In genomic region chr6:117916205-117916736, GRCm38 (mm10) we compare ENCODE assay signal across 8 mouse cellular contexts. TPM values are rescaled to one million over a fixed set of nuclear protein-coding genes. Genes with fewer than 3 reads are reported as not detected.
A peak's percentile ranks its signal among the peaks of the same experiment; 100 is the strongest.
DNase-seq lines count a peak whose midpoint lies in the region; ATAC-seq and TF ChIP-seq lines count a peak whose summit lies in the region.

No protein-coding gene starts in this region.

- H3K9ac ChIP-seq in lung, embryonic 16.5 days (ENCODE audit: low read length), result peak overlapping the region; percentile 88
- H3K9ac ChIP-seq in embryonic facial prominence, embryonic 15.5 days, result peak overlapping the region; percentile 58
- H3K9ac ChIP-seq in limb, embryonic 12.5 days (replicated peaks), result peak overlapping the region; percentile 83

- H3K4me1 ChIP-seq in lung, embryonic 16.5 days (replicated peaks; ENCODE audit: control insufficient read depth, insufficient read depth, low read length), result peaks cover 41% of the 10 kb centered on the region
- peaks cover 32% of the 10 kb centered on the region for H3K4me1 ChIP-seq in embryonic facial prominence, embryonic 15.5 days
- peaks cover 38% of the 10 kb centered on the region for H3K4me1 ChIP-seq in limb, embryonic 12.5 days (replicated peaks)
- H3K4me1 ChIP-seq in olfactory bulb, adult 2 months (ENCODE audit: control insufficient read depth, insufficient read depth, low read length), result no peaks in the 10 kb centered on the region

- H3K27me3 ChIP-seq in lung, embryonic 16.5 days (ENCODE audit: control insufficient read depth, insufficient read depth, low read depth, low read length), result no peaks in the 10 kb centered on the region
- no peaks in the 10 kb centered on the region for H3K27me3 ChIP-seq in embryonic facial prominence, embryonic 15.5 days
- H3K27me3 ChIP-seq in limb, embryonic 12.5 days, result no peaks in the 10 kb centered on the region

- H3K4me3 ChIP-seq in lung, embryonic 16.5 days (ENCODE audit: low read length), result peak overlapping the region; percentile 78
- H3K4me3 ChIP-seq in embryonic facial prominence, embryonic 15.5 days (replicated peaks), result peak overlapping the region; percentile 72
- peak overlapping the region; percentile 68 for H3K4me3 ChIP-seq in limb, embryonic 12.5 days (replicated peaks)
- H3K4me3 ChIP-seq in olfactory bulb, adult 2 months (ENCODE audit: insufficient read depth, low read depth, low read length), result peak overlapping the region; percentile 88

- TF ChIP-seq POLR2A in olfactory bulb, adult 2 months (IDR thresholded peaks at IDR 0.05; ENCODE audit: insufficient read depth, low read depth, low read length), result no peak

- peak overlapping the region; percentile 98 for H3K27ac ChIP-seq in lung, embryonic 16.5 days (ENCODE audit: low read length)
- peak overlapping the region; percentile 97 for H3K27ac ChIP-seq in embryonic facial prominence, embryonic 15.5 days (replicated peaks)
- peak overlapping the region; percentile 97 for H3K27ac ChIP-seq in limb, embryonic 12.5 days
- 0 out of 2 replicates have a peak overlapping the region, but pooled peaks have one; percentile 79 for H3K27ac ChIP-seq in olfactory bulb, adult 2 months (ENCODE audit: insufficient read depth, low read depth, low read length)

- DNase-seq in lung, postnatal 36 days, result no peak
- DNase-seq in thymus, postnatal 36 days, result no peak
- DNase-seq in urinary bladder, adult 18-20 months (ENCODE audit: low spot score in 2 of 2), result no peak
- no peak for DNase-seq in urinary bladder, postnatal 25 days (ENCODE audit: low spot score)

- H3K9me3 ChIP-seq in lung, embryonic 16.5 days (ENCODE audit: control insufficient read depth, low read length), result no peaks in the 10 kb centered on the region
- no peaks in the 10 kb centered on the region for H3K9me3 ChIP-seq in embryonic facial prominence, embryonic 15.5 days (replicated peaks)
- no peaks in the 10 kb centered on the region for H3K9me3 ChIP-seq in limb, embryonic 12.5 days

- ATAC-seq in lung, embryonic 16.5 days (ENCODE audit: low read depth), result no peak
- no peak for ATAC-seq in embryonic facial prominence, embryonic 15.5 days (ENCODE audit: insufficient number of reproducible peaks, low FRiP score, low TSS enrichment, low read depth)
- ATAC-seq in limb, embryonic 12.5 days (ENCODE audit: insufficient number of reproducible peaks, insufficient read depth, low FRiP score, low TSS enrichment, low read depth), result no peak

- WGBS in lung, embryonic 16.5 days, result 1% methylated on average over 12 of the region's 12 CpGs
- under 1% methylated on average over 12 of the region's 12 CpGs for WGBS in embryonic facial prominence, embryonic 15.5 days
- WGBS in limb, embryonic 12.5 days, result under 1% methylated on average over 12 of the region's 12 CpGs
- WGBS in olfactory bulb, adult 2 months, result 3% methylated on average over 12 of the region's 12 CpGs

- H3K36me3 ChIP-seq in lung, embryonic 16.5 days (ENCODE audit: control insufficient read depth, insufficient read depth, low read length), result 0 out of 2 replicates have a peak, but pooled peaks cover 2% of the 10 kb centered on the region
- peaks cover 9% of the 10 kb centered on the region; the same call in 1 of the 2 replicates for H3K36me3 ChIP-seq in embryonic facial prominence, embryonic 15.5 days
- H3K36me3 ChIP-seq in limb, embryonic 12.5 days, result peaks cover 21% of the 10 kb centered on the region; the same call in 1 of the 2 replicates

- TF ChIP-seq CTCF in olfactory bulb, adult 2 months (IDR thresholded peaks at IDR 0.05; ENCODE audit: insufficient read depth, low read depth, low read length), result no peak

- peak overlapping the region; percentile 93 for H3K4me2 ChIP-seq in lung, embryonic 16.5 days (ENCODE audit: low read depth, low read length)
- peak overlapping the region; percentile 69 for H3K4me2 ChIP-seq in embryonic facial prominence, embryonic 15.5 days (replicated peaks)
- H3K4me2 ChIP-seq in limb, embryonic 12.5 days, result peak overlapping the region; percentile 93

RNA-seq across cellular contexts. Expression of gene Hnrnpf, which starts 16.1 kb away (rescaled TPM):
- 702 and 720 TPM in 2 replicates for polyA plus RNA-seq in lung, embryonic 16.5 days (2015; fragmentation: Nextera tagmentation; extraction: Ambion mirVana)
- polyA plus RNA-seq in embryonic facial prominence, embryonic 15.5 days (2015; fragmentation: Nextera tagmentation; extraction: Ambion mirVana), result 585 and 603 TPM in 2 replicates
- polyA plus RNA-seq in limb, embryonic 12.5 days (2016; fragmentation: Nextera tagmentation; extraction: Ambion mirVana), result 726 and 742 TPM in 2 replicates
- 271 and 502 TPM in 2 replicates for polyA plus RNA-seq in olfactory bulb, adult 2 months (2012; ENCODE audit: insufficient read depth, insufficient read length, low replicate concordance, missing spikeins)

RNA-seq across cellular contexts. Expression of gene Fxyd4, which starts 21.2 kb away (rescaled TPM):
- 6.1 and 6.6 TPM in 2 replicates for polyA plus RNA-seq in lung, embryonic 16.5 days (2015; fragmentation: Nextera tagmentation; extraction: Ambion mirVana)
- 3.4 and 4.4 TPM in 2 replicates for polyA plus RNA-seq in embryonic facial prominence, embryonic 15.5 days (2015; fragmentation: Nextera tagmentation; extraction: Ambion mirVana)
- 2.2 and 3.1 TPM in 2 replicates for polyA plus RNA-seq in limb, embryonic 12.5 days (2016; fragmentation: Nextera tagmentation; extraction: Ambion mirVana)
- polyA plus RNA-seq in olfactory bulb, adult 2 months (2012; ENCODE audit: insufficient read depth, insufficient read length, low replicate concordance, missing spikeins), result not detected in 2 replicates

RNA-seq across cellular contexts. Expression of gene Zfp239, which starts 54.4 kb away (rescaled TPM):
- 5.9 and 7.5 TPM in 2 replicates for polyA plus RNA-seq in lung, embryonic 16.5 days (2015; fragmentation: Nextera tagmentation; extraction: Ambion mirVana)
- polyA plus RNA-seq in embryonic facial prominence, embryonic 15.5 days (2015; fragmentation: Nextera tagmentation; extraction: Ambion mirVana), result 7.6 and 9.8 TPM in 2 replicates
- polyA plus RNA-seq in limb, embryonic 12.5 days (2016; fragmentation: Nextera tagmentation; extraction: Ambion mirVana), result 15.8 and 16.1 TPM in 2 replicates
- polyA plus RNA-seq in olfactory bulb, adult 2 months (2012; ENCODE audit: insufficient read depth, insufficient read length, low replicate concordance, missing spikeins), result not detected in 2 replicates
